ENCODE assay signal across 7 mouse cellular contexts in the genomic region with DNA sequence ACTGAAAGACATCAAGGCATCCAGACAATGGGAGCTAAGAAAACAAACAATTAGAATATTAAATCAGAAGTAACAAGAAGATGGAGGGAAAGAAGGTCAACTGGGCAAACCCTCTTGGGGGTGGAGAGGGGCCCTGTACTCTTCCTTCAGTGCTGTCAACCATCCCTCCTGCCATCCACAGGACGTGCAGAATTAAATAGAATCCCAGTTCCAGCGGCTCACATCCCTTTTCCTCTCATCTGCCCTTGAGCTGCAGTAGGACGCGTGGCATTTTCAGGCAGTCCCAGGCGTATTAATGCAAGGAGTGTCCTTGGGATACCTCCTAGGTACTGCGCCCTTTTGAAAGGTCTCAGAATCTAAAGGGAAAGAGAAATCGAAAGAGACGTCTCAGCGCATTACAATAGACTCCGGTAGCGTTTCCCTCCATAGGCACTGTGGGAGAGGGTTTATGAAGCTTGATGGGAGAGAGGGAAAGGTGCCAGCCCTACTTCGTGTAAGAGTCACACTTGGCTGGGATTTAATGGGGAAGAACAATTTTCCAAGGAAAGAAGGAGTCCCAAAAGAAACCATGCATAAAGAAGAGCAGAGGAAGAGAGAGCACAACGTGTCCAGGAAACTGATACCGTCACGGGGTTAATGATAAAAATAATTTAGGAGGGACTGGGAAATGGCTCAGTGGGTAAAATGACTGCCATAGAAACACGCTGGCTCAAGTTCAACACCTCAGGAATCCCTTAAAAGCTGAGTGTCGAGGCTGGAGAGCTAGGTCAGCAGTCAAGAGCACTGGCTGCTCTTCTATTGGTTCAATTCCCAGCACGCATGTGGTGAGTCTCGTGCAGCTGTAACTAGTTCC.
DNase-seq lines count a peak whose midpoint lies in the region; ATAC-seq and TF ChIP-seq lines count a peak whose summit lies in the region.

No protein-coding gene starts in this region.

- TF ChIP-seq CTCF in kidney, adult 2 months (conservative IDR thresholded peaks at IDR 0.05; ENCODE audit: insufficient read depth, insufficient read length, low read depth, low read length): no peak

- H3K27me3 ChIP-seq in lung, embryonic 15.5 days: no peaks in the 10 kb centered on the region
- H3K27me3 ChIP-seq in forebrain, embryonic 13.5 days: no peaks in the 10 kb centered on the region
- no peaks in the 10 kb centered on the region for H3K27me3 ChIP-seq in kidney, adult 2 months (replicated peaks; ENCODE audit: control insufficient read depth, insufficient read depth, low read length)
- H3K27me3 ChIP-seq in midbrain, embryonic 14.5 days (ENCODE audit: control insufficient read depth, insufficient read depth, low read length): no peaks in the 10 kb centered on the region

- ATAC-seq in lung, embryonic 15.5 days (ENCODE audit: borderline replicate concordance, extremely low read depth, low FRiP score, low TSS enrichment): no peak
- ATAC-seq in forebrain, embryonic 13.5 days: peak; percentile 26
- ATAC-seq in midbrain, embryonic 14.5 days (ENCODE audit: low FRiP score, low TSS enrichment): peak; percentile 28; the same call in 1 of the 2 replicates

- peak overlapping the region; percentile 85; the same call in 1 of the 2 replicates for H3K27ac ChIP-seq in lung, embryonic 15.5 days
- no peak overlapping the region; the same call in 1 of the 2 replicates for H3K27ac ChIP-seq in forebrain, embryonic 13.5 days
- no peak overlapping the region for H3K27ac ChIP-seq in kidney, adult 2 months (ENCODE audit: insufficient read depth, low read depth, low read length)
- H3K27ac ChIP-seq in midbrain, embryonic 14.5 days (replicated peaks; ENCODE audit: low read depth, low read length): no peak overlapping the region; the same call in 1 of the 2 replicates

- no peaks in the 10 kb centered on the region for H3K9me3 ChIP-seq in lung, embryonic 15.5 days
- no peaks in the 10 kb centered on the region for H3K9me3 ChIP-seq in forebrain, embryonic 13.5 days (replicated peaks)
- no peaks in the 10 kb centered on the region for H3K9me3 ChIP-seq in midbrain, embryonic 14.5 days (ENCODE audit: control insufficient read depth, low read length)

- DNase-seq in lung, postnatal 4 days: no peak
- peak; percentile 71 for DNase-seq in kidney, adult 2 months
- DNase-seq in midbrain, embryonic 14.5 days: peak; percentile 55
- no peak for DNase-seq in ovary, postnatal 10 days (ENCODE audit: low spot score)
- no peak for DNase-seq in testis, postnatal 10 days (ENCODE audit: low spot score)

- no peak overlapping the region; the same call in 1 of the 2 replicates for H3K4me3 ChIP-seq in lung, embryonic 15.5 days
- peak overlapping the region; percentile 8 for H3K4me3 ChIP-seq in forebrain, embryonic 13.5 days
- H3K4me3 ChIP-seq in kidney, adult 2 months (ENCODE audit: insufficient read depth, low read depth, low read length): peak overlapping the region; percentile 18; the same call in 1 of the 2 replicates
- H3K4me3 ChIP-seq in midbrain, embryonic 14.5 days (replicated peaks; ENCODE audit: low read depth, low read length): no peak overlapping the region

- H3K4me2 ChIP-seq in lung, embryonic 15.5 days: peak overlapping the region; percentile 26
- H3K4me2 ChIP-seq in forebrain, embryonic 13.5 days: peak overlapping the region; percentile 50
- H3K4me2 ChIP-seq in midbrain, embryonic 14.5 days (ENCODE audit: low read length): peak overlapping the region; percentile 48

- TF ChIP-seq POLR2A in kidney, adult 2 months (IDR thresholded peaks at IDR 0.05; ENCODE audit: low read depth, low read length): no peak

- peaks cover 30% of the 10 kb centered on the region for H3K4me1 ChIP-seq in lung, embryonic 15.5 days
- peaks cover 31% of the 10 kb centered on the region for H3K4me1 ChIP-seq in forebrain, embryonic 13.5 days
- no peaks in the 10 kb centered on the region for H3K4me1 ChIP-seq in kidney, adult 2 months (ENCODE audit: control insufficient read depth, insufficient read depth, low read length)
- peaks cover 18% of the 10 kb centered on the region for H3K4me1 ChIP-seq in midbrain, embryonic 14.5 days (ENCODE audit: control insufficient read depth, insufficient read depth, low read length)

- 46% methylated on average over 19 of the region's 19 CpGs for WGBS in lung, embryonic 15.5 days
- 13% methylated on average over 19 of the region's 19 CpGs for WGBS in forebrain, embryonic 13.5 days
- WGBS in kidney, adult 2 months: 23% methylated on average over 19 of the region's 19 CpGs
- WGBS in midbrain, embryonic 14.5 days: 21% methylated on average over 19 of the region's 19 CpGs

- no peak overlapping the region for H3K9ac ChIP-seq in lung, embryonic 15.5 days
- H3K9ac ChIP-seq in forebrain, embryonic 13.5 days: peak overlapping the region; percentile 9
- H3K9ac ChIP-seq in midbrain, embryonic 14.5 days (replicated peaks; ENCODE audit: low read length): no peak overlapping the region; the same call in 1 of the 2 replicates

- H3K36me3 ChIP-seq in lung, embryonic 15.5 days: no peaks in the 10 kb centered on the region
- no peaks in the 10 kb centered on the region for H3K36me3 ChIP-seq in forebrain, embryonic 13.5 days (ENCODE audit: poor library complexity, severe bottlenecking)
- no peaks in the 10 kb centered on the region for H3K36me3 ChIP-seq in kidney, adult 2 months (ENCODE audit: control insufficient read depth, insufficient read depth, low read length)
- no peaks in the 10 kb centered on the region for H3K36me3 ChIP-seq in midbrain, embryonic 14.5 days (ENCODE audit: control insufficient read depth, insufficient read depth, low read length)

Comparison
In these comparisons a context has a peak if more than half of its experiments do, and no peak if none do; other contexts are left out.
1. H3K4me3 ChIP-seq: peak in forebrain, embryonic 13.5 days (single experiment) and kidney, adult 2 months (single experiment); none in lung, embryonic 15.5 days (single experiment) and midbrain, embryonic 14.5 days (single experiment).
2. DNase-seq: peak in kidney, adult 2 months (single experiment) and midbrain, embryonic 14.5 days (single experiment); none in lung, postnatal 4 days (0 of 2), ovary, postnatal 10 days (single experiment) and testis, postnatal 10 days (single experiment).
3. Peak in every context shown above with its lines, with median percentiles within 50 percentile points of each other: H3K4me2 ChIP-seq.